Mouse (Mus musculus): ENCODE data around the gene Ifnl3. TPM values are rescaled to one million over a fixed set of nuclear protein-coding genes. Genes with fewer than 3 reads are reported as not detected.

The Ifnl3 gene
- polyA plus RNA-seq, 1 experiment from 2014 or later, result not detected

Small RNAs within 50 kb of the gene (microRNA-seq; reads per million reads assigned to microRNA genes)
- not detected for gene Mir7049 (ENCODE audit: borderline number of aligned reads)

Other genes starting within 250 kb of the Ifnl3 start
- gene Eid2b, start 245.1 kb upstream of the Ifnl3 start, polyA plus RNA-seq (2014; fragmentation: Nextera tagmentation; extraction: Ambion mirVana), result 13.4 TPM in 2 replicates
- gene Selenov, start 231.7 kb upstream of the Ifnl3 start, polyA plus RNA-seq (2014; fragmentation: Nextera tagmentation; extraction: Ambion mirVana), result 0.42 TPM in 1 of 2 replicates, not detected in the other
- 0.90 and 2.1 TPM in 2 replicates for gene Dll3, start 220.6 kb upstream of the Ifnl3 start, polyA plus RNA-seq (2014; fragmentation: Nextera tagmentation; extraction: Ambion mirVana)
- gene Timm50, start 210.8 kb upstream of the Ifnl3 start, polyA plus RNA-seq (2014; fragmentation: Nextera tagmentation; extraction: Ambion mirVana), result 124 and 134 TPM in 2 replicates
- 70.5 and 82.3 TPM in 2 replicates for gene Supt5, start 184.1 kb upstream of the Ifnl3 start, polyA plus RNA-seq (2014; fragmentation: Nextera tagmentation; extraction: Ambion mirVana)
- gene Rps16, start 172.2 kb upstream of the Ifnl3 start, polyA plus RNA-seq (2014; fragmentation: Nextera tagmentation; extraction: Ambion mirVana), result 1,196 and 1,252 TPM in 2 replicates
- gene Plekhg2, start 150.2 kb upstream of the Ifnl3 start, polyA plus RNA-seq (2014; fragmentation: Nextera tagmentation; extraction: Ambion mirVana), result 41.1 and 51.3 TPM in 2 replicates
- 13.5 and 14.4 TPM in 2 replicates for gene Zfp36, start 142.6 kb upstream of the Ifnl3 start, polyA plus RNA-seq (2014; fragmentation: Nextera tagmentation; extraction: Ambion mirVana)
- gene Med29, start 130.1 kb upstream of the Ifnl3 start, polyA plus RNA-seq (2014; fragmentation: Nextera tagmentation; extraction: Ambion mirVana), result 44.1 and 48.2 TPM in 2 replicates
- 52.1 and 54.1 TPM in 2 replicates for gene Paf1, start 129.9 kb upstream of the Ifnl3 start, polyA plus RNA-seq (2014; fragmentation: Nextera tagmentation; extraction: Ambion mirVana)
- 14.7 and 20.4 TPM in 2 replicates for gene Gmfg, start 85.4 kb upstream of the Ifnl3 start, polyA plus RNA-seq (2014; fragmentation: Nextera tagmentation; extraction: Ambion mirVana)
- gene Lrfn1, start 70.9 kb upstream of the Ifnl3 start, polyA plus RNA-seq (2014; fragmentation: Nextera tagmentation; extraction: Ambion mirVana), result 4.0 and 6.7 TPM in 2 replicates
- gene Ifnl2, start 12.4 kb upstream of the Ifnl3 start, polyA plus RNA-seq (2014; fragmentation: Nextera tagmentation; extraction: Ambion mirVana), result not detected in 2 replicates
- gene Sycn, start 18.0 kb downstream of the Ifnl3 start, polyA plus RNA-seq (2014; fragmentation: Nextera tagmentation; extraction: Ambion mirVana), result not detected in 2 replicates
- gene Nccrp1, start 24.4 kb downstream of the Ifnl3 start, polyA plus RNA-seq (2014; fragmentation: Nextera tagmentation; extraction: Ambion mirVana), result 0.17 and 0.43 TPM in 2 replicates
- gene Samd4b, start 75.3 kb downstream of the Ifnl3 start, polyA plus RNA-seq (2014; fragmentation: Nextera tagmentation; extraction: Ambion mirVana), result 31.5 and 33.8 TPM in 2 replicates
- 20.7 and 23.5 TPM in 2 replicates for gene Pak4, start 75.3 kb downstream of the Ifnl3 start, polyA plus RNA-seq (2014; fragmentation: Nextera tagmentation; extraction: Ambion mirVana)
- gene Acp7, start 108.5 kb downstream of the Ifnl3 start, polyA plus RNA-seq (2014; fragmentation: Nextera tagmentation; extraction: Ambion mirVana), result 0.10 and 0.40 TPM in 2 replicates
- gene Fbxo27, start 170.0 kb downstream of the Ifnl3 start, polyA plus RNA-seq (2014; fragmentation: Nextera tagmentation; extraction: Ambion mirVana), result 6.9 and 7.1 TPM in 2 replicates
- gene Fbxo17, start 194.0 kb downstream of the Ifnl3 start, polyA plus RNA-seq (2014; fragmentation: Nextera tagmentation; extraction: Ambion mirVana), result 27.8 and 29.0 TPM in 2 replicates
- 119 and 120 TPM in 2 replicates for gene Mrps12, start 219.0 kb downstream of the Ifnl3 start, polyA plus RNA-seq (2014; fragmentation: Nextera tagmentation; extraction: Ambion mirVana)
- gene Sars2, start 219.2 kb downstream of the Ifnl3 start, polyA plus RNA-seq (2014; fragmentation: Nextera tagmentation; extraction: Ambion mirVana), result 20.5 and 22.9 TPM in 2 replicates
- gene Ccer2, start 233.3 kb downstream of the Ifnl3 start, polyA plus RNA-seq (2014; fragmentation: Nextera tagmentation; extraction: Ambion mirVana), result 3.8 and 12.7 TPM in 2 replicates
- 76.8 and 79.3 TPM in 2 replicates for gene Sirt2, start 243.9 kb downstream of the Ifnl3 start, polyA plus RNA-seq (2014; fragmentation: Nextera tagmentation; extraction: Ambion mirVana)
- 40.9 and 41.5 TPM in 2 replicates for gene Nfkbib, start 244.7 kb downstream of the Ifnl3 start, polyA plus RNA-seq (2014; fragmentation: Nextera tagmentation; extraction: Ambion mirVana)

Measured in embryonic facial prominence, embryonic 14.5 days (tissue).